Mouse (Mus musculus) testis, adult 2 months (tissue): ENCODE results near the gene Harbi1.

Experiments
- CTCF ChIP-seq: fragments of 200-500 bp; IDR thresholded peaks from 2 replicates; pipeline ENCODE4 v1.5.1; 2012; ENCODE audit warnings: low read depth, mild to moderate bottlenecking, inconsistent platforms, low read length, moderate library complexity; ENCODE audit not compliant: control insufficient read depth, insufficient read depth, insufficient replicate concordance
- POLR2A ChIP-seq: fragments of 200-500 bp; IDR thresholded peaks from 2 replicates; pipeline ENCODE4 v1.6.1; 2012; ENCODE audit warnings: low read depth, mild to moderate bottlenecking, inconsistent platforms, low read length, moderate library complexity; ENCODE audit not compliant: control insufficient read depth

DNA sequence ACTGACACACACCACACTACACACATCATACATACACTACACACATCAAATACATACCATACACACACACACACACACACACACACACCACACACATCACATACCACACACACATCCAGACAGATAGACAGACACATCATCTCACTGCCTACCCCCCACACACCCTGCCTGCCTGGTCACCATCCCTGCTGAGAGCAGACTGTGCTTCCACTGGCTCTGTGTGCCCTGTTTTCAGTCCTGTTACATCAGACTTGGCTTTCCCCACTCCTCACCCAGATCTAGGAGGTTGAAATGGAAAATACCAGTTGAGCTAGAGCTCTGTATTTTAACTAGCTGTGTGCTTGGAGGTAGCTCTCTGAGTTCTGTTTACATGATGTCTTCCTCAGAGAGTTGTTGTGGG lies 45.9 kb upstream of the Harbi1 start:
- TF ChIP-seq CTCF (no peak), POLR2A (no peak)
